Mouse (Mus musculus): Measurements from ENCODE around the gene Spsb3.
A peak's percentile ranks its signal among the peaks of the same experiment; 100 is the strongest.

- TF ChIP-seq CTCF (IDR thresholded peaks at IDR 0.05) (peak; percentile 76), EP300 (IDR thresholded peaks at IDR 0.05) (no peak)
These were observed 36.7 kb upstream of the Spsb3 start for GRCm38 (mm10) chr17:24849733-24850064.

Measured in lung, postnatal 0 days (tissue).